Mouse (Mus musculus) kidney, postnatal 0 days (tissue): ENCODE data around the gene Znrf3. TPM values are rescaled to one million over a fixed set of nuclear protein-coding genes. Genes with fewer than 3 reads are reported as not detected.
A peak's percentile ranks its signal among the peaks of the same experiment; 100 is the strongest.

Source experiments
- ATAC-seq: fragments of 200-750 bp; cut with Nextera tagmentation; replicated peaks from 2 replicates; pipeline ENCODE4 v1.8.0; 2017; ENCODE audit warnings: low read depth, moderate number of reproducible peaks, moderate TSS enrichment, moderate library complexity; ENCODE audit not compliant: low FRiP score
- DNase-seq: peaks from one replicate; pipeline ENCODE4 v3.0.0-alpha.2; 2016; ENCODE audit warnings: low spot score
- H3K27ac ChIP-seq: fragments of 300-500 bp; sonication (generic); 2 replicates; pipeline ENCODE4 v1.5.1; 2014; ENCODE audit warnings: mild to moderate bottlenecking
- H3K27me3 ChIP-seq: fragments of 300-500 bp; sonication (generic); 2 replicates; pipeline ENCODE4 v1.6.1; 2014; ENCODE audit warnings: low read length, mixed read lengths; ENCODE audit not compliant: insufficient read depth
- H3K36me3 ChIP-seq: fragments of 300-500 bp; sonication (generic); 2 replicates; pipeline ENCODE4 v1.6.1; 2014; ENCODE audit warnings: low read length, mixed read lengths; ENCODE audit not compliant: insufficient read depth
- H3K4me1 ChIP-seq: fragments of 300-500 bp; sonication (generic); replicated peaks from 2 replicates; pipeline ENCODE4 v1.6.1; 2014; ENCODE audit warnings: antibody characterized with exemption, low read length, mixed read lengths; ENCODE audit not compliant: insufficient read depth
- H3K4me2 ChIP-seq: fragments of 300-500 bp; sonication (generic); 2 replicates; pipeline ENCODE4 v1.6.1; 2014; ENCODE audit warnings: mild to moderate bottlenecking, low read length, moderate library complexity, mixed read lengths
- H3K4me3 ChIP-seq: fragments of 300-500 bp; sonication (generic); replicated peaks from 2 replicates; pipeline ENCODE4 v1.5.1; 2014; ENCODE audit warnings: low read depth, low read length
- H3K9ac ChIP-seq: fragments of 300-500 bp; sonication (generic); 2 replicates; pipeline ENCODE4 v1.6.1; 2014; ENCODE audit warnings: low read depth, low read length
- H3K9me3 ChIP-seq: fragments of 300-500 bp; sonication (generic); replicated peaks from 2 replicates; pipeline ENCODE4 v1.6.1; 2016; ENCODE audit warnings: low read length, inconsistent platforms, mixed read lengths
- CTCF ChIP-seq: IDR thresholded peaks from 2 replicates; pipeline ENCODE4 v1.5.1; 2016; ENCODE audit warnings: antibody characterized with exemption, low read depth, mild to moderate bottlenecking, moderate library complexity
- WGBS: fragments of 180-500 bp; shearing (Covaris S2); extraction: QIAGEN DNeasy Blood & Tissue Kit; methylation state at CpG from one replicate; pipeline ENCODE4 v1.1.7; 2014; 5-methylcytosine and 5-hydroxymethylcytosine counted together
- polyA plus RNA-seq: library from polyadenylated mRNA; unstranded; fragments of >200 nt; fragmentation: Nextera tagmentation; extraction: Ambion mirVana; gene quantifications from 2 replicates; pipeline ENCODE4 v1.2.1, GENCODE M21; 2015

Znrf3 gene
- polyA plus RNA-seq, 1 experiment from 2014 or later, result 13.3 TPM

GRCm38 (mm10) chr11:5283987-5284386, 160.7 kb downstream of the Znrf3 start:
- no peak for ATAC-seq

GRCm38 (mm10) chr11:5280932-5281331, 163.7 kb downstream of the Znrf3 start:
- H3K27me3 ChIP-seq, result no peaks in the 10 kb centered on the region
- H3K36me3 ChIP-seq, result peaks cover 21% of the 10 kb centered on the region; the same call in 1 of the 2 replicates
- H3K9me3 ChIP-seq, result no peaks in the 10 kb centered on the region
- no peak for TF ChIP-seq CTCF
- ATAC-seq (no peak), DNase-seq (no peak)
- H3K9ac ChIP-seq, result no peak overlapping the region
- no peaks in the 10 kb centered on the region for H3K4me1 ChIP-seq
- no peak overlapping the region for H3K4me2 ChIP-seq
- H3K27ac ChIP-seq, result no peak overlapping the region
- WGBS, result 90% methylated on average over 7 of the region's 7 CpGs
- H3K4me3 ChIP-seq, result no peak overlapping the region

More at GRCm38 (mm10) chr11:5283987-5284386, 160.7 kb downstream of the Znrf3 start:
- Histone ChIP-seq H3K4me2 (no peak overlapping the region), H3K27ac (no peak overlapping the region), H3K9me3 (no peaks in the 10 kb centered on the region), H3K9ac (no peak overlapping the region), H3K4me3 (no peak overlapping the region), H3K27me3 (no peaks in the 10 kb centered on the region), H3K4me1 (no peaks in the 10 kb centered on the region), H3K36me3 (peaks cover 21% of the 10 kb centered on the region; the same call in 1 of the 2 replicates)
- 91% methylated on average over 2 of the region's 2 CpGs for WGBS
- TF ChIP-seq CTCF, result peak; percentile 27; the same call in 1 of the 2 replicates
- no peak for DNase-seq

- ATAC-seq, result no peak
- peaks cover 22% of the 10 kb centered on the region; the same call in 1 of the 2 replicates for H3K36me3 ChIP-seq
- no peaks in the 10 kb centered on the region for H3K4me1 ChIP-seq
These were observed 166.2 kb downstream of the Znrf3 start for GRCm38 (mm10) chr11:5278463-5278862.

GRCm38 (mm10) chr11:5277307-5277971, 167.2 kb downstream of the Znrf3 start:
- Histone ChIP-seq H3K4me2 (no peak overlapping the region), H3K27me3 (no peaks in the 10 kb centered on the region), H3K4me3 (no peak overlapping the region), H3K36me3 (peaks cover 17% of the 10 kb centered on the region; the same call in 1 of the 2 replicates), H3K27ac (no peak overlapping the region), H3K9ac (no peak overlapping the region), H3K4me1 (no peaks in the 10 kb centered on the region), H3K9me3 (no peaks in the 10 kb centered on the region)
- DNase-seq, result no peak
- ATAC-seq, result no peak
- WGBS, result 79% methylated on average over 5 of the region's 5 CpGs
- TF ChIP-seq CTCF, result no peak

More at GRCm38 (mm10) chr11:5278463-5278862, 166.2 kb downstream of the Znrf3 start:
- Histone ChIP-seq H3K4me3 (no peak overlapping the region), H3K27ac (no peak overlapping the region), H3K27me3 (no peaks in the 10 kb centered on the region), H3K9me3 (no peaks in the 10 kb centered on the region), H3K4me2 (no peak overlapping the region), H3K9ac (no peak overlapping the region)
- TF ChIP-seq CTCF, result no peak
- DNase-seq, result no peak
- 71% methylated on average over 2 of the region's 2 CpGs for WGBS

- Histone ChIP-seq H3K9me3 (no peaks in the 10 kb centered on the region), H3K27ac (no peak overlapping the region), H3K9ac (no peak overlapping the region), H3K36me3 (0 out of 2 replicates have a peak, but pooled peaks cover 3% of the 10 kb centered on the region), H3K4me3 (no peak overlapping the region), H3K27me3 (no peaks in the 10 kb centered on the region), H3K4me1 (no peaks in the 10 kb centered on the region), H3K4me2 (no peak overlapping the region)
- no peak for ATAC-seq
- DNase-seq, result no peak
- no peak for TF ChIP-seq CTCF
- WGBS, result 72% methylated on average over 4 of the region's 4 CpGs
These were observed 169.4 kb downstream of the Znrf3 start for GRCm38 (mm10) chr11:5275216-5275615.

GRCm38 (mm10) chr11:5272536-5273234, 172.0 kb downstream of the Znrf3 start:
- H3K9ac ChIP-seq, result no peak overlapping the region
- no peak for TF ChIP-seq CTCF
- DNase-seq, result no peak
- H3K9me3 ChIP-seq, result no peaks in the 10 kb centered on the region
- 68% methylated on average over 7 of the region's 9 CpGs for WGBS
- H3K4me3 ChIP-seq, result no peak overlapping the region
- no peak for ATAC-seq
- H3K36me3 ChIP-seq, result 0 out of 2 replicates have a peak, but pooled peaks cover 3% of the 10 kb centered on the region
- no peak overlapping the region for H3K27ac ChIP-seq
- no peaks in the 10 kb centered on the region for H3K4me1 ChIP-seq
- no peaks in the 10 kb centered on the region for H3K27me3 ChIP-seq
- H3K4me2 ChIP-seq, result no peak overlapping the region
